Mouse (Mus musculus) thymus, postnatal 25 days (tissue): ENCODE measurements at regions not wholly inside any gene's neighbourhood (a gene's known extent, or its start where the extent isn't known, plus 50 kb on each side); places are given as distances from the start of the nearest gene placed in this dataset.

Experiments used
- DNase-seq: peaks from one replicate; pipeline ENCODE4 v3.0.0; 2022

DNA sequence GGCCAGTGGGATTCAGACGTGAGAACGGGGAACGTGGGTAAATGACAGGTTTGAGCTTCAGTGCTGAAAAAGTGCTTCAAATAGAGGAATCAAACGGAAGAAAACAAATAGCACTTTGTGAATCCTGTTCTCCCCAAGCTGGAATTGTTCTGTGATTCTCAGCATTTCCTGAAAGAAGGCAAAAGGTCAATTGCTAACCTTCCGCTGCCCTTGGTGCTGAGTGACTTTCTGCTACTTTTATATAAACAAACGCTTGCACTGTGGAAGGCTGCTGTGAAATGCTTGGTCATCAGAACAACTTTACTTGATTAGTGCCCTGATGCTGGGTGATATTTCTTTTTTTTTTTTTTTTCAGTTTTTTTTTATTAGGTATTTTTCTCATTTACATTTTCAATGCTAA lies 192.3 kb upstream of the Chl1 start:
- no peak for DNase-seq

- no peak for DNase-seq
These were observed 191.6 kb upstream of the Chl1 start for GRCm38 (mm10) chr6:103318677-103319359.

DNA sequence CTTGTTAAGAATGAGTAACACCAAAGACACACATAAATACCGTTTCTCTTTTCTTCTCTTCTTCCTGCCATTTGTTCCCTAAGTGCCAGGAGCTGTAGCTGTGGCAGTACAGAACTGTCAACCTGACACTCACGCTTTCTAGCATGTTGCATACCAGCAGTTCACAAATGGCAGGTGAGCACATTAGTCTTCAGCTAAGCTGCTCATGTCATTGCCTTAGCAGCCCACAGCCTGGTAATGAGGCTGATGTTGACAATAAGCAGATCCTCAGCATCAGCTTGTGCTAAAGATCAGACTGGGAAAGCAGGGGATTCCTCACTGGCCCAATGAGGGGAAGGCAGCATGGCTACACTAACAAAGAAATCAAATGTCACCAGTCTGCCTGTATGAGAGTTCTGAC lies 190.4 kb upstream of the Chl1 start:
- no peak for DNase-seq

- DNase-seq, result no peak
These were observed 189.8 kb upstream of the Chl1 start for GRCm38 (mm10) chr6:103320550-103320949.

DNA sequence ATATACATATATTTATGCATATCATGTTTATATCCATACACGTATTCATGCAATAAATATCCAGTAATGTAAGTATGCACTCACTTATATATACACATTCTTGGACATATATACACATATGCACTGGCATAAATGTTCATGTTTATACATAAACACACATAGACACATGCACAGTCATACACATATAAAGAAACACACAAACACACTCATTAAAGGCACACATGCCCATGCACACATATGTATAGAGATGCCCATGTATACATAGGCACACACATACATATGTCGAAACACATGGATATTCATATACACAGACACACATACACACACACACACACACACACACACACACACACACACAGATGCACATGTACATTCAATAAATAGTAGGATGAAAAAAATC lies 189.3 kb upstream of the Chl1 start:
- DNase-seq, result no peak

GRCm38 (mm10) chr6:103322442-103322841 lies 187.9 kb upstream of the Chl1 start:
- DNase-seq, result no peak

DNA sequence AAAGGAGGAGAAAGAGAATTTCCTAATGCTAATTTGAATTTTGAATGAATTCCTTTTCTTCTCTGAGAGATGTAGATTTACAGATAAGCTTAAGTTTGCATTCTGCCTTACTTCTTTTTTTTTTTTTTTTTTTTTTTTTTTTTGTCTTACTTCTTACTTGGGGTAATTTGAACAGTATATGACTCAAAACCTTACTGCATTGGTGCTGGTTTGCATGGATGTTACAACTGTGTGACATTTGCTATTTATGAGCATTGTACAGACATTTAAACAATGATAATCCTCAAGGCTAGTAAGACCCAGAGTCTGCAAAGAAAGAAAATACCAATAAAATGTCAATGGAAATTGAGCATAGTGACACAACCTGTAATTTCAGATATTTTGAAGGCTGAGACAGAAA lies 174.7 kb upstream of the Chl1 start:
- DNase-seq, result no peak

DNA sequence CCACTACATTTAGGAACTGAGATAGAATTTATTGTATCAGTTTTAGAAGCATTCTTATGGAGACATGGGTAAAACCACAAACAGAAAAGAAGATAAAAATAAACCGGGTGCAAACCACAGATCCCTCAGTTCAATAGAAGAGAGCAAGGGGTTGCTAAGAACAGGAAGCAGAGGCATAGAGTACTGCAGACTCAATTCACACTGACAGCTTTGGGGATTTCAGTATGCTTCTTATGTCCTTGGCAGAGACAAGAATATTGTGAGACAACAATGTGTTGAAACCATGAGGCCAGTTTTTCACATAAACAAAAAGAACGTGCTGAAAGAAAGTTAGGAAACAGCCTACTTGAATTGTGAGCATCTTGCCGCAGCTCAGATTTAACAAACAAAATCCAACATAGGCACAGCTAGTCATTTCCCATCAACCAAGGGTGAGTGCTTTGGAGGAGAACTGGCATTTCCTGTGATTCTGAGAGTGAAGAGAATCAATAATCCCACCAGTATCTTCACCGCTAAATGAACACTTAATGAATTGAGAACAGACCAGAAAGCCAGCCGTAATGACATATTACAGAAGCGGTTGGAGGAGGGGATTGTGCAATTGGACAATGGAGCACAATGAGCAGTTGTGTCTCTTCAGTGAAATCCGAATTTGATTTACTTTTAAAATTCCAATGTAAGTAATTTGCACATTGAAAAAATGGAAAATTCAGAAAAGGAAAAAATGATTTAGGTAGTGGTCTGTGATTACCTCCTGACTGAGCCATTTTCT lies 170.2 kb upstream of the Chl1 start:
- DNase-seq, result peak; percentile 29

DNA sequence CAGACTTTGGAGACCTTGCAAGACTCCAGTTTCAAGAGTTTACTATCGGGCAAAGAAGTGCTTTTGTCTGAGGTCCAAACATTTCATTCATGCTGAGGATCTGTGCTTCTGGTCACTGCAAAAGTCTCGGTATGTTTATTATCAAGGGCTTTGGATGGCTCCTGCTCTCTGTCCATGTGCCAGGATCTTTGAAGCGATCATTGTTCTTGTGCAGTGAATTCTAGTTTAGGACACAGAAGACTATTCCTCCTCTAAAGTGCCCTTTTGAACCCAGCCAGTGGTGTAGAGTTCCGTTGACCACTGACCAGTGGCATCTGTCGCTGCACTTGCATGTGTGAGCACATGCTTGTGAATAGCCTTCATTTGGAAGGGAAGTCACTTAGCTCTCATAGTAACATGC lies 166.9 kb upstream of the Chl1 start:
- DNase-seq, result no peak

- DNase-seq, result no peak
These were observed 166.0 kb upstream of the Chl1 start for GRCm38 (mm10) chr6:103344413-103344812.

DNA sequence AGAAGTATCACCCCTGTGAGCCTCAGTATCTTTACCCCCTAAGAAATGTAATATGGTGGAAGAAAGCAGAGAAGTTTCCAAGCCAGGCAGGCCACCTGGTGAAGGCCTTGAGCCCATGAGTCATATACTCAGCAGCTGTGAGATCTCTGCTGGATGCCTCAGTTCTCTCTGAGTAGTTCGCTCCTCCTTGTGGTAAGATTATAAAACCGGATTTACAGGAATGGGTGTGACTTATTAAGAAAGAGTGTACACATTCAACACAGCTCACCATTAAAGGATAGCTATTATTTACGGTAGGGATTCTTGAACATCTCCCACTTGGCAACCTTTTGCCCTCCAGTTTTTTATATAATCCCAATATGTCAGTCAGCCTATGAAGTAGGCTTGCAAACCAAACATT lies 165.2 kb upstream of the Chl1 start:
- no peak for DNase-seq

DNA sequence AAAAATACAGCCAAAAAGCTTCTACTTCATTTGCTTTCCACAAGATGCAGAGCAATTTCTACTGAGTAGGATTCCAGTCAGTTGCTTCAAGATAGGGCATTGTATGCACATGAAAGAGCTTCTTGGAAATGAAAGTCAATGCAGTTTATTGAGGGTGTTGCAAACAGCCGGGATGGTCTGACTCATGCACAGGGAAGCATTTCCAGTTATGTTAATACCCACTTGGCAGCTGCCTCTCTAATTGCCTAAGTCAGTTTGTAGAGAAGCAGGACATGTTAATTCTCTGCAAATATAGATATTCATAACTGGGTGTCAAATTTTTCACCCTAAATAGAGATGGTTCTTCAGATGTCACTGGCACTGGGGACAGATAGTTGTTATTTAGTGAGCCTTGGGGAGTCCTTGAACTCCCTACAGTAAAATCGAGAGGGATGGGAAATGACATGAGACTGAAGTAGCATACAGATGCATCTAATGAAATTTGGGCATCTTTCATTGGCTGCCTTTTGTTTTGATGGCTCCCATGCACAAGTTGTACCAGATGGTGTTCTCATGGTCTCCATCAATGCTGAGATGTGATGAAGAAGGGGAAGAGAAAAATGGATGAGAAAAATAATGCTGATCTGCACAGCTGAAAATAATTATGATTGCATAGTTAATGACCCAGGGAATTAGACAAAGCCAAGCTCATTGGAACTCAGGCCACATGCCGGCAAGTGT lies 157.8 kb upstream of the Chl1 start:
- DNase-seq, result no peak

DNA sequence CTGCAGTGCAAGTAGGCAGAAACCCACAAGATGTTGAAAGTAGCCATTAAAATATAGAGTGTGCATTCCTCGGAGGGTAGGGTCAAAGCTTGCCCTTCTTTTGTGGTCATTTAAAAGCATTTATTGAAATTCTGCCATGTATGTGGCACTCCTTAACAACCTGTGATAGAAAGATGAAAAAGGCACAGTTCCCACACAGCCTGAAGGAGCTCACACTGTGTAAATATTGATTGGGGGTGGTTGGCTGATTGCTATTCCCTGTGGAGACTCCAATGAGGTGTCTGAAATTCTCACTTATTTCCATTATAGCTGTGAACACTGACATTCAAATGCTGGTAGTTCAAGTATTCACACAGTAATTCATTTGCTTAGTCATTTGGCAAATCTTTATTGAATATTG lies 157.0 kb upstream of the Chl1 start:
- no peak for DNase-seq

DNA sequence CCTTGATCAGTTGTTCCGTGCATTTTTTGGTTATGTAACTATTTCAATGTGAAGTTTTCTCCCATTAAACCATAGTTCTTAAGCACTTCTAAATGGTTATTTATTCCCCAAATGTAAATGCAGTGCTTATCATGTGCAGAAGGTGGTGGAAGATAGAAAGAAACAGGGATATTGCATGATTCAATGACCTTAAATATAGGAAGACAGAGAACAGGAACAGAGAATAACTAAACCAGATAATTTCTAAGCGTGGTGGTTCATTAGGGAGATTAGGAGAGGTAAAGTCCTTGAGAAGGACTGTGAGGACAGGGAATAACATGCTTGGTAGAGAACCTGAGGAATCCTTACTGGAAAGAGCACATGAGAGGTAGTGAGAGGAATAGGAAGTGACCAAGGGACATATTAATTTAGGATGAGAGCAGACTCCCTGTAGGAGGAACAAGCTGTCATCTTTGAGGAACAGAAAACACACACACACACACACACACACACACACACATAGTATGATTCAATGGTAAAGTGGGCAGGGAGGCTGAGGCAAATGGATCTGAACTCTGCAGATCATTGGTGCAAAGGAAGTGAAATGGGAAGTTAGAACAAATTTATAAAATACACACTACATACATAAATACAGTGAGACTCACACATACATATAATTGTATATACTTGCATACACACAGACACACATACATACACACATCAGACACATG lies 143.4 kb upstream of the Chl1 start:
- no peak for DNase-seq

DNA sequence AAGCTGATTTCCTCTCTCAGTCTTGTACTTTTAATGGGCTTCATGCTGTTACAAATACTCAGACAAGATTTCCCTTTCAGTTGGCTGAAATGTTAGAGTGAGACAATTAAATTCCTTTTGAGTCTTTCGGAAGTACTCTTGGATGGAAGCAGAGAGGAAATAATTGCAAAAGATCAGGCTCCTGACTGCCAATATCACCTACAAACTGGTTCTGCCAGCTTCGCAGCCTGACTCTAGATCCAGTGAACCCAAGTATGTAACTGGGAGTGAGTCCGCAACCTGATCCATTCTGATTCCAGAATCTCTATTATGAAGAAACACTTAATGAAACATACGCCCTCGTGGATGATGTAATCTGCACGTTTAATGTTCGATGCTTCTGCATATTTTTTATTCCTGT lies 135.4 kb upstream of the Chl1 start:
- no peak for DNase-seq

GRCm38 (mm10) chr6:103377277-103377676 lies 133.1 kb upstream of the Chl1 start:
- no peak for DNase-seq

DNA sequence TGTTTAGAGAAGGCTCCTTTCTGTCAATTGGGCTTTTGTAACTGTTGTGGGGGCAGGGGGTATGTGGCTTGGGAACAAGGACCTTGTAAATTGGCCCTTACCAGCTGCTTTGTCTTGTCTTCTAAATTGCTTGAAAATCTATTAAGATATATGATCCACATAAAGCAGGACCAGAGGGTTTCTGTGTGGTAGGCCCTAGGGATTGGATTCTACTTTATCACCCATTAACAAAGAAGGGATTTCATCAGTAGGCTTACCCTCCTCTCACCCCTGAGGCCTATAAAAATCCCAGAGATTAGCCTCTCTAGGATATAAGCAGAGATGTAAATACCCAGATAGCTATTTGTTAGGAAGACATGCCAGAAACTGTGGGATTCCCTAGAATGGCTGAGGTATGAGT lies 132.3 kb upstream of the Chl1 start:
- no peak for DNase-seq

- DNase-seq, result no peak
These were observed 129.4 kb upstream of the Chl1 start for GRCm38 (mm10) chr6:103381030-103381429.

DNA sequence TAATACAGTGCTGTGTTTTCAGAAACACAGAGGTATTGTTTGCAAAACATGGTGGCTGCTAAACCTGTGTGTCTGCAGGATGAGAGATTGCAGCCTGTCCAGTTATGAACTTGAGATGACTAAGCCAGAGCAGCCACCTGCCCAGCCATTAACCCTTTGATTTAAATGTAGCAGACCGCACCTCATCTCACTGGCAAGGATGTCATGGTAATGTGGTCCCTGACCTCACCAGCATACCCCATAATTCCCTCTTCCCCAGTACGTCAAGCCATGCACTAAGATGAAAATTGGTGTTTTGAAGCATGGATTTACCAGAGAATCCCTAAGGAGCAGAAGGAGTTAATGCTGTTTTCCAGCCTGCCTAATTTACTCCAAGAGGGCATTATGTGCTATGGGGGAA lies 128.5 kb upstream of the Chl1 start:
- no peak for DNase-seq

DNA sequence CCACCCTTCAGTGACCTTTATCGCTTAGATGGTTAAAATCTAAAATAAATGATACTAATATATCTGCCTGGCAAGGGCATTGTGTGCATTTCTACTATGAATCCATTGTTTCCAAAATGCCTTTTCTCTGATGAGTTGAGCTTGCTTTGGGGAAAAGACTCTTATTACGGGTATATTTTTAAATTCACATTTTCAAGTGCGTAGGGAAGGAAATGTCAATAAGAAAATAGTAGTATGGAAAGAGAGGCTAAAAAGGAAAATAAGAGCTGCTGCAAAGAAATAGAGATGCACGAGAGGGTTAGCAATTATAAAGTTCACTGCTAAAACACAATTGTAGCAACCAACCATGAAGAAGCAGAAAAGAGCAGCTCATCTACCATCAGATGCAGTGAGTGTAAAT lies 123.8 kb upstream of the Chl1 start:
- no peak for DNase-seq

DNA sequence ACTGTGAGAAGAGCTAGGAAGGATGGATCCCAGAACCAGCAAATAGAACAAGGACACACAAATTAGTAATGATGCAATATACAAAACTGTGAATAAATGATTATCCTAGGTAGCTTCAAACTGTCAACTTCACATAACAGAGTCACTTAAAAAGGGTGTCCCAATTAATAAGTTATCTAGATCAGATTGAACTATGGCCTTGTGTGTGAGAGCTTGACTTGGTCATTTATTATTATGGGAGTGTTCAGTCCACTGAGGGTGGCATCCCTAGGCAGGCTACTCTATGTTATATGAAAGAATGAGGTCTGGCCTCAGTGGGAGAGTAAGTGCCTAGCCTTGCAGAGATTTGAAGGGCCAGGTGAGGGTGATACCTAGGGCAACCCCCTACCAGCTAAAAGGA lies 104.4 kb upstream of the Chl1 start:
- no peak for DNase-seq

DNA sequence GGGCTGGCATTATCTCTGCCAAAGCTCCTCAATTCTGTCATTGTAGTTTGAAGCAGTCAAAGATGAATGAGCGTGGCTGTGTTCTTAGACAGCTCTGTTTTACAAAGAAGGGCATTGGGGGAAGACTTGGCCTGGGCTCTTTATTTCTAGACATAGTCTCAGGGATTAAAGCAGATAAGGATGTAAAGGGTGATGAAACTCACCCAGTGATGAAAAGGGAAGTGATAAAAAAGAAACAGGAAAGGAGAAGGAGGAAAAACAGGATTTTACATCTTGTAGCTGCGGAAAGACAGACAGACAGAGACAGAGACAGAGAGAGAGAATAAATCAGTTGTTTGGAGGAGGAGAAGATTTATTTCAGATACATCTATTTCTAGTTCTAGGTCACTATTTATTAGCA lies 95.5 kb upstream of the Chl1 start:
- no peak for DNase-seq
